Mouse (Mus musculus) B cell, adult 2 months (primary cell): ENCODE results near the gene Tspan32.

Source experiments
- DNase-seq, 2 experiments: peaks; one replicate each; pipeline ENCODE4 v3.0.0; 2022

Tspan32 gene

DNA sequence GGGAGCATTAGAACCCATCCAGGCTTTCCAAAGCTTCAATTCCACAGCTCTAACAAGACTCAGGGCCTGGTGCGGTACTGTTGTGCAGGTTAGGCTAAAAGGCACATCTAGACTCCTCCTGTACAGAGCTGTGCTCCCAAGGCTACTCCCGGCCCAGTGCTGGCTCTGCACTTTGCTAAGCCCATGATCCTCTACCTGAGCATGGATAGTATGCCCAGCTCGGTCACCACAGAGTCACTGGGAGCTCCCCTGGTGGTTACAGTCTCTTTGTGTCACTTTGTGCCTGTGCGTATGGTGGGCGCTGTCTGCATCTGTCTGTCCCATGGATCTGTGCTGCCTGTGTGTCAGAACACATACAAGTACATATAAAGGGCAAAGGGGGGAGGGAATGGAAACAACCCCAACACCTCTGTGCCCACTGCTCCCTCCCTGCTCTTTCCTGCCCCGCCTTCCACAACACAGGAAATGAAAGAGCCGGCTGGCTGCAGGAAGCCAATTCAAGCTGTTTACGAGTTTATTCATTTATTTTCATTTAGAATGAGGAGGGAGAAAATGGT is 3.6 kb downstream of the Tspan32 start:
- DNase-seq = peak in 1 of 2 experiments; percentile 44

DNA sequence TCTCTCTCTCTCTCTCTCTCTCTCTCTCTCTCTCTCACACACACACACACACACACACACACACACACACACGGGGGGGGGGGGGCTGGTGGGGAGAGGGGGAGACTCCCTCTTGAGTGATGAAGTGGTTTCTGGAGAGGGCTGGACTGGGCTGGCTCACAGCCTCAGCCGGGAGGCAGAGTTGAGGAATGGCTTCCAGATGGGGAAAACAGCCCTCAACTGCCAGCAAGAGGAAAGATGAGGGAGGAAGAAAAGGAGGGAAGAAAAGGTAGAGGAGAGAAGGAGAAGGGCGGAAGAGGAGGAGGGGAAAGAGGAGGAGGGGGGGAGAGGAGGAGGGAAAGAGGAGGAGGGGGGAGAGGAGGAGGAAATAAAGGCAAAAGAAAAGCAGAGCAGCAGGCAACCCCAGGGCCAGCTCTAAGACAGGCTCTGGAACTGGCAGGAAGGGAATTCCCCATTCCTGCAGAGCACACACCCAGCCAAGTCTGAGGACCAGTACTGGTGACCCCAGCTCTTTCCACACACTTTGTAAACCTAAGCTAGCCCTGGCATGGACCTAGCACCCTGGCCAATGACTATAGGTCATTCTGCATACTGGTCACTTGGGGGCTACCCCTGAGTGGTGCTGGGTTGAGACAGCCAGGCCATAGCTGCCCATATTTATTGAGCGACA is 4.3 kb downstream of the Tspan32 start:
- no peak for DNase-seq

DNA sequence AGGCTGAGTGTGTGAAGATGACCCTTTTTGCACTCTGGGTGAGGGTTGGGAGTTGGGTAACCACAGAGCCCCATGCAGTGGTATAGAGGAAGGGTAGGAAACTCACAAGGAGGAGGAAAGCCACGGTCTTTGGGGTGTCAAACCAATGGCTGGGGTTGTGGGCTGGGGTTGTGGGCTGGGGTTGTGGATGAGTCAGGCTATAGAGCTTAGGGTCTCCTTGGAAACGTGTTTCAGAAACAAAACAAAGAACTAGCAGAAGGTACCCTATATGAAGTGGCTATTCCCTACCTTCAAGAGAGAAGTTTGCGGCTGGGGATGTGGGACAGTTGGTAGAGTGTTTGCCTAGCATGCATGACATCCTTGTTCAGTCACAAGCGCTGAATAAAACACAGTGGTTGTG is 5.2 kb downstream of the Tspan32 start:
- peak in 1 of 2 experiments; percentile 12 for DNase-seq

DNA sequence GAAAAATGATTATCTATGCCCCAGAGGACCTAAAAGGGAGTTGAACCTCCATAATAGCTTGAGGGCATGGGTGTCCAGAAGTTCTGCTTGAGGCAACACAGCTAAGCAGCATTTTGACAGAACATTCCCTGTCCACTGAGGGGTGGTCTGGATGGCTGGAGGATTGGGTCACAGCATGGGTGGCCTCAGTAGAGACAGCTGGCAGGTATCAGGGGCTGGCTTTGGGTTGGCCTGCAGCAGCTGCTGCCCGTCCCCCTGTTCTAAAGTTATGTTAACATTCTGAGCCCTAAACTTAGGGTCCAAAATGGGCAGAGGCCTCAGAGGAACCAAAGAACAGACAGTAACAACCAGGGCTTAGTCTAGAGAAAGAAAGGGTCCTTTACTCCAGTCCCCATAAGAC is 6.4 kb downstream of the Tspan32 start:
- no peak for DNase-seq

DNA sequence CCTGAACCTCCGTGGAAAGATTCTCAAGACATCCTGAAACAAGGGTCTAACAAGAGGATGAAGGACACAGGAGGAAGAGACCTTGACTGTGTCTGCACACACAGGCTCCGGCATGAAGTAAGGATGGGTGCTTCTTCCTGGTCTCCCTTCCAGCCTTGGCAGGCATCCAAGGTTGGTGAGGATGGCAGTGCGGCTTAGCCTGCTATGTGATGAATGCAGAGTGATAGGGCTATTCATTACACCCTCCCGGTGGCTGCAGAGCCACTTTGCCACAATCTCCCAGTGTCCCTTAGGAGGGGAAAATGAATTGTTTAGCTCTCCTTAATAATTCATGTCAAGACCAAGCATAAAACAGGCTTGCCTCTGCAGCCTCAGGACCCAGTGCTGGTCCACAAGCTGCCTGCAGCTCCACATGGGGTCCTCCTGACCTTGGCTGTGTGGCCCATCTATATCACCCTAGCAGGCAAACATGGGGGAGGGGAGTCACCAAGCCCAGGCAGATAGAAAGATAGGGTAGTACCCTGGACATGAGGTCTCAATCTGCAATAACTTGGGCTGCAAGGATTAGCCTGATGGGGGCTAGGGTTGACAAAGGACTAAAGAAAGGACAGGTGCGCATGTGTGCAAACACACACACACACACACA is 7.5 kb downstream of the Tspan32 start:
- DNase-seq = no peak

DNA sequence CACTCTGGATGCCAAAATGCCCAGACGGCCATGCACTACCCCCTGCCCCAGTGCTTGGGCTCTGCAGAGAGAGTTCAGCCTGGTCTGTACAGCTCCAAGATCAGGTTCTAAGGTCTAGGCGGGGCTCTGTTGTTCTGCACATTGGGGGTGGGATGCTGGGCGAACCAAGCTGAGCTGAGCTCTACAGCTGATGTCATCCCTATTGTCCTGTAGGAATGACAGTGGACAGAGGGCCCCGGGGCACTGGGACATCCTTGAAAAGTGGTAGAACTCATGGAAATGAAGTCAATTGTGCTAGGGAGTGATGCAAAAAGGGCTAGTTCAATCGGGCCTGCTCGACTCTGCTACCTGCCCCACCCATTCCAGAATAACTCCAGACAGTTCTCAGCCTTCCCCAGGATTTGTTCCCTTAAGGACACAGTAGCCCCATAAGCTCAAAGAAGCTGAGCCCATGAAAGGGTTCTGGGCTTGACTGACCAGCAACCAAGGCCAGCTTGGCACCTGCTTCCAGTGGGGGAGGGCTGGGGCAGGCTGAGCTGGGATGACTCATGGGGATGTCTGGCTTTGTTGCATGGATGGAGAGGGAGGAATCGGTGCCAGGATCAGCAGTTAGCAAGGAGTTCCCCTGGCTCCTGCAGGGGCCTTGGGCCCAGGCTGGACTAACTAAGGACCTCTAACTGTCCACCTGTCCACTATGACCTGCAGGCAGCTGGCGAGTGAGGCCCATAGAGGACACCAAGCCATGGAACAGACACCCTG is 8.8 kb downstream of the Tspan32 start:
- no peak for DNase-seq

DNA sequence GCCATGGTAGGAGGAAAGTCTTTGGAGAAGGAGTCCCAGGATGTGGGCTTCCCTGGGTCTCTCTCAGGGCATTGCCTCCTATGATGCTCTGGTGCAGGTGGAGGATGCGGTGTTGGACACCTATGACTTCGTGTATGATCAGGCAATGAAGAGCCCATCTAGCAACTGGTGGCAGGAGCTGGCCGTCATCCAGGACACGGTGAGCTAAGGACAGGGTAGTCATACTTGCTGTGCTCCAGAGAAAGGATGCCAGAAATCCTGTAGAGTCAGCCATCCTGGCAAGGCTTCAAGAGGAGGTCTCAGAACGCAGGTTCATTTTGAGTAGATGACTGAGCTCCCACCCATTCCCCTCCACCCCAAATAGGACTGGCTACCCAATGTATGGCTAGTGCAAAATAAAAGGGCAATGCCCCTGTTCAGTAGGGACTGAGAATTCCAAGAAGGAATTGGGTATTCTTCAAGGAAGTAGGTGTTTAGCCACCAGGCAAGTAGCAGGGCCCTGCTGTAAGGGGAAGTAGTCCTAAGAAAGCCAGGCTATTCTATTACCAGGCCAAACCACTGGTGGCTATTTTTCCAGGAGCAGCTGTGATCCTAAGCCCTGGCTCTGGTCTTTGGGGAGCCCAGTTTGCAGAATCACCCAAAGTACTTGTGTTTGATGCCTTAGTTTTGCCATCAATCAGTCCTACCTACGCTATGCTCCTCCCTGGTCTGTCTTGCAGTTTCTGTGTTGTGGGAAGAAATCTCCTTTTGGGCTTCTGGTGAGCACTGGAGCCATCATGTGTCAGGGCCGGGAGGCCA is 10.2 kb downstream of the Tspan32 start:
- no peak for DNase-seq

DNA sequence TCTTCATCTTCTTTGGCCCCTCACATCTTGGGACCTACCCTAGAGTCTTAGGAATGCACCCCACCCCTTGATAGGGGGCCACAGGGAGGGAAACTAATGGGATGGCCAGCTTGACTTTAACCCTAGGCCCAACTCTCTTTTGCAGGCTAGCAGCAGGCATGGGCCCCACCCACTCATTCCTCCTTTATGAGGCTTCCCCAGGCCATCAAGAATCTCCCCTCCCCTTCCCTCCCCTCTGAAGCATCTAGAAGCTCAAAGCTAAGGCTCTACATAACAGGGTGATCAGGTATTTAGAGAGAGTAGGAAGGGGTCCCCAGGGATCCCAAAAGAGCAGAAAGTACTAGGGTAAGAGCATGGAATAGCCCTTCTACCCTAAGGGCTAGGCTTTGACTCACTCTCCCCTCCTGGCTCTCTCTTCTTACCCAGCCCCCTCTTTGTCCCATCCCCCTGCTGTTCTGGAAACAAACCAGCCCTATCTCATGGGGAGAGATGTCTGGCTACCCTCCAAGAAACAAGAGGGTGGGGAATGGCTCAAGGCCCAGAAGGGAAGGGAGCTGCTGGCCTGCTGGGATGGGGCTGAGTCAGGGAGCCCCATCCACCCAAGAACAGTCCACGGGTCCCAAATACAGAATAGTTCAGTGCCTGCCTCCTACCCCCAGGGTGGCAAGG is 11.0 kb downstream of the Tspan32 start:
- DNase-seq = no peak

DNA sequence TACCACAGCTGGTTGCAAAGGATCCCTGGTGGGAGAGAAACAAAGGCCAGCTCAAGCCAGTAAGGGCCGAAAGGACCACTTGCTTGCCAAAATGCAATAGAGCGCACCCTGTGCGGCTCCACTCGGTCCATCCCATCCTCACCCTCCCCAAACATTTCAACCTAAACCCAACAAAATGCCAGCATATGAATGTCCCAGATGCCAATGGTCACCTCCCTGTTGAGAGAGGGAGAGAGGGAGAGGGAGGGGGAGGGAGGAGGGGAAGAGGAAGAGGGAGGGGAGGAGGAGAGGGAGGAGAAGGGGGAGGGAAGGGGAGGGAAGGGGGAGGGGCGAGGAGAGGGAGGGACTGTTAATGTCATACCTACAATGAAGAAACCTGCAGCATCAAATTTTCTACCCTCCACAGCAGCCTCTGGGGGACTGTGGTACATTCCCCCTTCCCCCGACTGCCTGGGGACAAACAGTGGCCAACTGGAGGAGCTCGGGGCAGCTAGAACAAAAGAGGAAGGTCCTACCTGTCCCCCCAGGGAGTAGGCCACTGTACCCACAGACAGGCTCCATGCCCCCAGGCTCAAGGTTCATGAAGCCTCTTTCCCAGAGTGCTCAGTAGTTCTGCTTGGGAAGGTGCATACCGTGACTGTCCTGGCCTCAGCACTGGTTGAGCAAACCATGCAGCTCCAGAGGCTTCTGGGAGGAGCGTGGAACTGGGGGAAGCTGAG is 11.7 kb downstream of the Tspan32 start:
- DNase-seq = no peak

DNA sequence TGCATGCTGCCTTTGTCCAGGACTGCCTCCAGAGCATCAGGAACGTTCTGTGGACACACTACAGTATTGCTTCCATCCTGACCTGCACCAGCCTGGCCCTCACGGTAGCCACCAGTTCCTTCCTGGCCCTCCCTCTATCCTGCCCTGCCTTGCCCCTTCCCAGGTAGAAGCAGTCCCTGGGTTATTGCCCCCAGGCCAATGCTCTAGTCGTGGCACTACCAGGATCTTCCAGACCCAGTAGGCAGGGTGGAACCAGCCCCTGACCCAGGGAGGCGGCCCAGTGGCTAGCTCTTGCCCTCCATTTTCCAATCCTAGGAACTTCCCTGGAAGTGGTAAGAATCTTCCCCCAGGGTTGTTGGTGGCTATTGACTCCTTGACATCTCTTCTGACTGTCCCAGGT is 12.3 kb downstream of the Tspan32 start:
- DNase-seq = no peak

DNA sequence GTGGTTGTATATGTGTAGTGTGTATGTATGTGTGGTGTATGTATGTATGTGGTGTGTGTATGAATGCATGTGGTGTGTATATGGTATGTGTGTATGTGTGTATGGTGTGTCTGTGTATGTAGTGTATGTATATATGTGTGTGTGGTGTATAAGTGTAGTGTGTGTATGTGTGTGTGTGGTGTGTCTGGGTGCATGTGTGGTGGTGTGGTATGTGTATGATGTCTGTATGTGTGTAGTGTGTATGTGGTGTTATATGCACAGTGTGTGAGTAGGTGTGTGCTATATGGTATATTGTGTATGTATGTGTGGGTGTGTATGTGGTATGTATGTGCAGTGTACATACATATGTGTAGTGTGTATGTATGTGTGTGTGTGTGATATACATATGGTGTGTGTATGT is 15.2 kb downstream of the Tspan32 start:
- no peak for DNase-seq

DNA sequence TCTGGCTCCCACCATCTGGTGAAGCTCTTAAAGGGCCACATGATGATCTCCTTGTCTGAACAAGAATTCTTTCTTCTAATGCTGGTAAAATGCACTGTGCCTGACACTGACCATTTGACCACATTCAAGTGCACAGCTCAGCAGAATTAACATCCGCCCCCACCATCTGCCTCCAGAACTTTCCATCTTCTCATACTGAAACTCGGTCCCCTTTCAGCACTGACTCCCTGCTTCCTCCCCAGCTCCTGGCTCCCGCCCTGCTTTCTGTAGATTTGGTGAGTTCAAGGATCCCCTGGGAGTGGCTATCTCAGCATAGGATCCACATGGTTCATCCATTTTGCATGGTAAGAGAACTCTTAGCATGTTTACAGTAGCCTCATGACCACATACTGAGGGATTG is 15.9 kb downstream of the Tspan32 start:
- DNase-seq = no peak

DNA sequence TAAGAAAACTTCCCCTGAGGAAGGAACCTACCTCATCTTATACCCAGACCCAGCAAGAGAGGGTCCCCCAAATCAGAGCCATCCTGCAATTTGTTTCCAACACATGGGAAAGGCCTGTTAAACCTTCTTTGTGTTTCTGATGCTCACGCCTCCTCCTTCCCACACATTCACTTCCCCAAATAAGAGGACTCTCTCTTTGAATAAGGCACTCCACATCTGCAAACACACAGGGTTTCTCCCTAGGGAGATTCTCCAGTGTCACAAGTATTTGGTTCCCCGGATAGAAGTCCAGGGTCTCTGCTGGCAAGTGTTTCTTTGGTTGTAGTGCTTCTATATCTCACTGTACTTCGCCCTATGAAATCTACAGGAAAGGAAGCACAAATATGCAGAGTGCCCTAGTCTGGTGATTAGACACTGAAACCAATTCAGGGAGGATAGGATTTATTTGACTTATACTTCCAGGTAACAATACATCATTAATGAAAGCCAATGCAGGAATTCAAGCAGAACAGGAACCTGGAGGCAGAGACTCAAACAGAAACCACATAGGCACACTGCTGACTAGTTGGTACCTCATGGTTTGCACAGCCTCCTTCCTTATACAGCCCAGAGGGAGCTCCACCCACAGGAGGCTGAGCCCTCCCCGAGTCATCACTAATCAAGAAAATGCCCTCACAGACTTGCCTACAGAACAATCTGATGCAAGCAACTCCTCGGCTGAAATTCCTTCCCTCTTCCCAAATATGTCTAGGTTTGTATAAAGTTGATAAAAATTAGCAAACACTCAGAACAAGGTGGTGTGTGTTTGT is 16.7 kb downstream of the Tspan32 start:
- no peak for DNase-seq

DNA sequence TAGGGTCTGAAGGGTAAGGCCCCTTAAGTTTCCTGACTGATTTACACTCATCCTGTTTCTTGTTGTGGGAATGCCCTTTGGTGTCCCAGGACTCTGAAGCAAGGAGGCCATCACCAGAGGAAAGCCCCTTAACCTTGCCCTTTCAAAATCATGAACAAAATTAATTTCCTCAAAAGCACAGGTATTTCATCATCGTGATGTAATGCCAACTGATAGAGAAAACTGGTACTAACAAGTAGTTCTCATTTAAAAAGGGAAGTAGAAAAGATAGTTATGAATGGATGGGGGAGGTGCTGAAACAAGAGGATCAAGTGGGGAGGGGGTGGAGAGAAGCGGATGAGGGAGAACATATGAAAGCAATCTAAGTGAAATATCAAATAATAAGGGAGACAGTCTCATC is 18.7 kb downstream of the Tspan32 start:
- no peak for DNase-seq

DNA sequence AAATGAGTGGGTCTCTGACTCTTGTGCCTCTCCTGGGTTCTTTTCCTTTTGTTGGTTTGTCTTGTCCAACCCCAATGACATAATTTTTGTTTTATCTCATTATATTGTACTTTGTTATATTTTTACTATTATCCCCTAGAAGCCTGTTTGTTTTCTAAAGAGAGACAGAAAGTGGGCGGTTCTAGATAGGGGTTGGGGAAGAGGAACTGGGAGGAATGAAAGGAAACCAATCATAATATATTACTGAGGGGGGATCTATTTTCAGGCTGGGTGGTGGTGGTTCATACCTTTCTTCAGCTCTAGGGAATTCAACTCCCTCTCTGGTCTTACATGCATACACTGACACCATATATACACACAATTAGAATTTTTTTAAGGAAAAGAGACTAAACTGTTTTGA is 19.4 kb downstream of the Tspan32 start:
- DNase-seq = no peak

DNA sequence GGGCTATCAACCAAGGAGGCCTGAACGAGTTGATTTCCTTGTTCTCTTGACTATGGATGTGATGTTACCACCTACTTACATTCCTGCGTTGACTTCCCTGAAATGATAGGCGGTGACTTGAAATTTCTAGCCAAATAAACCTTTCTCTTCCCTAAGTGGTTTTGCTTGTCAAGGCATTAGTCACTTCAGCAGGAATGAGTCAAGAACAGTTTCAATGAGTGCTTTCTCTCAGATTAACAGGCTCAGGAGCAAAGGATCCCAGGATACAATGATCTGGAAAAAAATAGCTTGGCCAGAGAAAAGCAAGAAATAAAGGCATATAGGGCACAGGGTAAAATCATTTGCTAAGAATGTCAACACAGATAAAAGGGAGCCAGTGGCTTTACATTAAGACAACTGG is 20.6 kb downstream of the Tspan32 start:
- DNase-seq = no peak

DNA sequence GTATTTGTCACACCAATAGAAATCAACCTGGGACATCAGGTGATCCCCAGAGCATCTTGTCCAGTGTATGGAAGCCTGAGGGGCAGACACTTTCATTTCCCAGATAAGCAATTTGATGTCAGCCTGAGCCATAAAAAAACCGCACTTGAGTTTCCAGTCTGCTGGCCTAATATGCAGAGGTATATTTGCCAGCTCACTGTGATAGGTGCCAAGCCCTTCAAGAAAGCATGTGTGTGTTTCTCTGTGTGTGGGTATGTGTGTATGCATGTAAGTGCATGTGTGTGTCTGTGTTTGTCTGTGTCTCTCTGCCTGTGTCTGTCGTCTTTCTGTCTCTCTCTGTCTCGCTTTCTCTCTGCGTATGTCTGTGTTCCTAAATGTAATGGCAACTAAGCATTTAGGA is 22.4 kb downstream of the Tspan32 start:
- no peak for DNase-seq

DNA sequence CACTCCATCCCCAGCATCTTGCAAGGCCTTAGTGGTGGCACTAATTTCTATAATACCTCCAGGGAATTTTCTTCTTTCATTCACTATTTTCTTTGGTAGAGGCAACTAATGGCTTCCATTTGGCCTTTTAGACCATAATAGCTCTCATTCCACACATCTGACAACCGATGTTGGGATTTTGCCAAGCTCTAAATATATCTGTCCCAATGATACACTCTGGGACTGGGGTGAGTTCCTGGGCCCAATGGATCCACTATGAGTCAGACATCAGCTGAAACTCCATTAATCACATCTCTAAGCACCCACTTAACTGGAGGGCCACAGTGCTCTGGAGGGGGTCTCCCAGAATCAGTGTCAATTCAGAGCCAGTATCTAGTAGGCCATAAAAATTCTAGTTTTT is 27.0 kb downstream of the Tspan32 start:
- DNase-seq = no peak

DNA sequence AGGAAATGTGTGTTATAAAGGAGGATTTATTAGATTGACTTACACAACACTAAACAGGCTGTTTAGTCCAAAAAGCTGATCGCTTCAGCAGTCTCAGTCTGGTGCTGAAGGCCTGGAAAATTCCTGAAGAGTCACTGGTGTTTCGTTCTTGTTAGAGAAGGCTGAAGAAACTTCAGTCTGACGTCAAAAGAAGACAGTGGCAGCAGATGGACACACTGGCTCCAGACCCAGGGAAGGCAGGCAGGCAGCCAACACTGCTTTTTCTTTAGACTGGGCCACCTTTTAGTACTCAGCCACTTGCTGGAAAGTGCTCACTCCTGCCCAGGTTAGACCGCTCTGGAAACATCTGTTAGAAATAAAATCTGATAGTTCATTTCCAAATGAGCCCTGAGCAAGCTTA is 28.7 kb downstream of the Tspan32 start:
- DNase-seq = no peak

DNA sequence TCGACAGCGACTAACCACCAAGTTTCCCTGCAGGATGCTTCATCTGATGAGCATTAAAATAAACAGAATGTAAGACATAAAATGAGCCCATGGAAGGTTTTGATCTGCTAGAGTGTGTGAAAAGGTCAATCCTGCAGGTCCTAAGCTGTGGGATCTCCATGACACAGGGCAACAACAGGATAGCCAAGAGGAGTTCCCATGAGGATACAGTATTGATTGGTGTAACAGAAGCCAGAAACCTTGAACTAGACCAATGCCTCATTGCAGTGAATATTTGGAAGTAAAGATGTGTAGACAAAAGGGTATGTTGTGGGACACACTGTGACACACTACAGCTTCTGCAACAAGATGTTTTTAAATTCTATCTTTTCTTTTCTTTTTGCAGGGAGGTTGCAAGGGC is 29.3 kb downstream of the Tspan32 start:
- no peak for DNase-seq
